Comparison of ENCODE assay signal across 8 mouse cellular contexts in genomic region chr4:99929613-99930517, GRCm38 (mm10). TPM values are rescaled to one million over a fixed set of nuclear protein-coding genes. Genes with fewer than 3 reads are reported as not detected.
DNase-seq lines count a peak whose midpoint lies in the region; ATAC-seq lines count a peak whose summit lies in the region.

TSS of gene Itgb3bp (minus strand) at chr4:99929813.

- WGBS in hindbrain, embryonic 11.5 days: under 1% methylated on average over 53 of the region's 57 CpGs

- ATAC-seq in hindbrain, embryonic 11.5 days (ENCODE audit: low FRiP score): peak; percentile 94

- peak within 1 kb of the TSS; percentile 95 for H3K4me2 ChIP-seq in hindbrain, embryonic 11.5 days (replicated peaks; ENCODE audit: low read depth, low read length)

- no peaks in the 10 kb centered on the region for H3K4me1 ChIP-seq in hindbrain, embryonic 11.5 days (replicated peaks; ENCODE audit: control insufficient read depth, insufficient read depth, low read length)

- no peaks in the 10 kb centered on the region for H3K9me3 ChIP-seq in hindbrain, embryonic 11.5 days (ENCODE audit: control insufficient read depth, low read length)

- no peaks in the 10 kb centered on the region for H3K27me3 ChIP-seq in hindbrain, embryonic 11.5 days (ENCODE audit: control insufficient read depth, insufficient read depth, low read length)

- peak within 1 kb of the TSS; percentile 63 for H3K9ac ChIP-seq in hindbrain, embryonic 11.5 days (ENCODE audit: low read depth, low read length)

- H3K36me3 ChIP-seq in hindbrain, embryonic 11.5 days (ENCODE audit: control insufficient read depth, insufficient read depth, low read length): no peaks in the 10 kb centered on the region

- peak; percentile 94 for DNase-seq in Muller cell, postnatal 12 days (ENCODE audit: inconsistent ontology term)
- peak; percentile 83 for DNase-seq in cerebellum, adult 9-10 months
- DNase-seq in frontal cortex, postnatal 10 days (ENCODE audit: low spot score in 2 of 2): peak; percentile 64 to 73
- DNase-seq in hindbrain, embryonic 11.5 days (ENCODE audit: low spot score): peak; percentile 80
- peak; percentile 58 to 70 for DNase-seq in layer of hippocampus, postnatal 25 days (ENCODE audit: extremely low spot score in 1 of 2, low spot score in 1 of 2)
- DNase-seq in lung, postnatal 14 days: peak; percentile 68
- peak; percentile 78 for DNase-seq in retina, embryonic 14.5 days (ENCODE audit: low spot score)
- DNase-seq in thymus, postnatal 36 days: peak; percentile 66 to 69

- H3K27ac ChIP-seq in hindbrain, embryonic 11.5 days (ENCODE audit: low read depth, low read length): peak within 1 kb of the TSS; percentile 72

- H3K4me3 ChIP-seq in hindbrain, embryonic 11.5 days (ENCODE audit: low read depth, low read length): peak within 1 kb of the TSS; percentile 61

RNA-seq across cellular contexts. Expression of gene Itgb3bp, which starts in this region (rescaled TPM):
- polyA plus RNA-seq in hindbrain, embryonic 11.5 days (2014; fragmentation: Nextera tagmentation; extraction: Ambion mirVana): 45.8 and 48.1 TPM in 2 replicates
- 1 to 10 TPM; 4.4 to 6.0 TPM for total RNA-seq in layer of hippocampus, postnatal 25 days (2021)

Comparison
In these comparisons a context has a peak if more than half of its experiments do, and no peak if none do; other contexts are left out.
1. Peak in every context shown above with its lines: DNase-seq, ATAC-seq, H3K4me3 ChIP-seq and H3K27ac ChIP-seq.